Mouse (Mus musculus): ENCODE measurements around the gene Twf2. TPM values are rescaled to one million over a fixed set of nuclear protein-coding genes. Genes with fewer than 3 reads are reported as not detected.
A peak's percentile ranks its signal among the peaks of the same experiment; 100 is the strongest.
"Not testable (repeated sequence)": the region's sequence is repeated elsewhere in the genome, so short reads cannot be mapped to it uniquely, and the experiment has no call there.

Twf2 gene
- polyA plus RNA-seq, 1 experiment from 2014 or later = 25.6 TPM

DNA sequence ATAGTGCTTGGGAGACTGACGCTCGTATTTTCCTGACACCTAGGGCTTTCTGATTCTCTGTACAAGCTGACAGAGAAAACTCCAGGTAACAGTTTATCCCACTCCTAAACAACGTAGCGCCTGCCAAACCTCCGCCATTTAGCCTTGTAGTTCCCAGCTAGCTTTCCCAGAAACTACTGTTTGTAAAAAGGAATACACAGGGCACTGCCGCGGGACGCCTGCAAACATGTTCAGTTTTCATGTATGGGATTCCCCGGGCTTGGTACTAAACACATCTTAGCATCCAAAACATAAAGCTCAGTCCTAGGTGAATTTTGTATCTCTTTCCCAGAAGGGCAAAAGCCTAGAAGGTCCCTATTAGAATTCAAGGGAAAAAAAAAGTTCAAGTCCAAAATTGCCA, 43.7 kb upstream of the Twf2 start:
- Histone ChIP-seq H3K27ac (ENCODE audit: low read depth, low read length) (no peak overlapping the region), H3K4me2 (replicated peaks; ENCODE audit: low read depth) (peak overlapping the region; percentile 59; the same call in 1 of the 2 replicates), H3K4me1 (replicated peaks; ENCODE audit: control insufficient read depth, insufficient read depth, low read length) (no peaks in the 10 kb centered on the region), H3K27me3 (replicated peaks; ENCODE audit: control insufficient read depth, insufficient read depth, low read length) (no peaks in the 10 kb centered on the region), H3K9ac (ENCODE audit: low read depth, low read length) (no peak overlapping the region), H3K36me3 (ENCODE audit: control insufficient read depth, insufficient read depth) (no peaks in the 10 kb centered on the region), H3K9me3 (ENCODE audit: control insufficient read depth) (no peaks in the 10 kb centered on the region), H3K4me3 (ENCODE audit: low read depth, low read length) (no peak overlapping the region)
- no peak for TF ChIP-seq CTCF (IDR thresholded peaks at IDR 0.05; ENCODE audit: low read depth)
- WGBS = 80% methylated on average over 9 of the region's 9 CpGs
- ATAC-seq = no peak

DNA sequence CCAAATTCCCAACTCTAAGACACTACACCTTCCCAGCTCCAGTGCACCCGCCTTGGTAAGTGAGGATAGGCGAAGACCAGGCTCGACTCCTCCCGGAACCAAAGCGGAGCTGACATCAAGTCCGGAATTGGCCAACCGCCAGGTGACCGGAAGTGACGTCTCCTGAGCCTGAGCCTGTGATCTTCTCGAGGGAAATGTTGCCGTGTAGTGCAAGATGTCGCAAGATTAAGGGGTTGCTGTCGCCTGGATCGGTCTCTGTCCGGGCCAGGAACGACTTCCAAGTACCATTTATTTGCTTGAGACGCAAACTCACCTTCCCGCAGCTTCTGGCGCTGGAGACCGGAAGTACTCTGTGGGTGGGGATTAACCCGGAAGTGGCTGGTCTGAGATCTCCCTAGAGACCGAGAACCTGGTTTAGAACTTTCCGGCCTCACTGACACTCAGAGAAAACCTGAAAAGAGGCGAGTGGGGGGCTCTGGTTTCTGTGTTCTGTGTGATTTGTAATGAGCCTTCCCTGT, 43.1 kb upstream of the Twf2 start:
- Histone ChIP-seq H3K9me3 (ENCODE audit: control insufficient read depth) (no peaks in the 10 kb centered on the region), H3K27me3 (replicated peaks; ENCODE audit: control insufficient read depth, insufficient read depth, low read length) (no peaks in the 10 kb centered on the region), H3K27ac (ENCODE audit: low read depth, low read length) (peak overlapping the region; percentile 96), H3K4me3 (ENCODE audit: low read depth, low read length) (peak overlapping the region; percentile 47), H3K4me1 (replicated peaks; ENCODE audit: control insufficient read depth, insufficient read depth, low read length) (no peaks in the 10 kb centered on the region), H3K4me2 (replicated peaks; ENCODE audit: low read depth) (peak overlapping the region; percentile 59), H3K36me3 (ENCODE audit: control insufficient read depth, insufficient read depth) (no peaks in the 10 kb centered on the region), H3K9ac (ENCODE audit: low read depth, low read length) (peak overlapping the region; percentile 58)
- WGBS = 4% methylated on average over 24 of the region's 24 CpGs
- ATAC-seq = peak; percentile 68
- TF ChIP-seq CTCF (IDR thresholded peaks at IDR 0.05; ENCODE audit: low read depth) = no peak

DNA sequence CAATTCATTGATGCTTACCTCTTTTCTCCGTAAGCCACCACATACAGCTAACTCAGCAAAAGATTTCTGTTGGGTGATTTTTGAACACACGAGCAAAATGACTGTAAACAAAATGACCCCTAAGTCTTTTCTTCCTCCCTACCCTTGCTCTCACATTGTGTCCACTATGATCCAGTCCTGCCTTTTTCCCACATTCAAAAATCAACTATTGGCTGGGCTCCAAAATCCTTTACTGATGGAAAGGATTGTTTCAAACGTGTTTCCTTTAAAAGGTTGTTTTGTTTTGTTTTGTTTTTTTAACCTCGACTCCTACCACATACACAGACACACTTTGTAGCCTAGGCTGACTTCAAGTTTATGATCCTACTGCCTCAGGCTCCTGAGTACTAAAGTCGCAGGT, 42.5 kb upstream of the Twf2 start:
- peak overlapping the region; percentile 47 for H3K4me3 ChIP-seq (ENCODE audit: low read depth, low read length)
- ATAC-seq = no peak
- peak overlapping the region; percentile 59 for H3K4me2 ChIP-seq (replicated peaks; ENCODE audit: low read depth)
- peak overlapping the region; percentile 96 for H3K27ac ChIP-seq (ENCODE audit: low read depth, low read length)
- H3K9me3 ChIP-seq (ENCODE audit: control insufficient read depth) = no peaks in the 10 kb centered on the region
- WGBS = 40% methylated on average over 5 of the region's 5 CpGs
- H3K27me3 ChIP-seq (replicated peaks; ENCODE audit: control insufficient read depth, insufficient read depth, low read length) = no peaks in the 10 kb centered on the region
- H3K36me3 ChIP-seq (ENCODE audit: control insufficient read depth, insufficient read depth) = no peaks in the 10 kb centered on the region
- H3K4me1 ChIP-seq (replicated peaks; ENCODE audit: control insufficient read depth, insufficient read depth, low read length) = no peaks in the 10 kb centered on the region
- TF ChIP-seq CTCF (IDR thresholded peaks at IDR 0.05; ENCODE audit: low read depth) = no peak
- H3K9ac ChIP-seq (ENCODE audit: low read depth, low read length) = peak overlapping the region; percentile 58; the same call in 1 of the 2 replicates

DNA sequence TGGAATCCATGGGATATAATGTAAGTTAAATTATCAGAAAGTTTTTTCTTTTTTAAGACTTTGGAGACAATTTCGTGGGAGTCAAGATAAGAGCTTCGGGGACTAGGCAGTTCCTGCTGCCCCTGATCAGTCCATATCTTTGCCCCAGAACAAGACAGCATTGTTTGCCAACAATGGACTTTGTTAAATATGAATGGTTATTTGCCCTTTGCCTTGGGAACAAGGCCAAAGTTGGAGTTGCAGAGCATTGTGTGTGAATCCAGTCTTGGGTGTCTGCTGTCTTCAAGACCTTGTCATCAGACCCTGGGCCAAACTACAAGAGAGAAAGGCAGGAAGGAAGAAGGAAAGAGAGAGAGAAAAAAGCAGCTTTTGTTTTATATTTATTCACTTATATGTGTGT, 36.2 kb upstream of the Twf2 start:
- H3K27ac ChIP-seq (ENCODE audit: low read depth, low read length) = no peak overlapping the region
- H3K9ac ChIP-seq (ENCODE audit: low read depth, low read length) = no peak overlapping the region
- H3K27me3 ChIP-seq (replicated peaks; ENCODE audit: control insufficient read depth, insufficient read depth, low read length) = no peaks in the 10 kb centered on the region
- no peak overlapping the region for H3K4me2 ChIP-seq (replicated peaks; ENCODE audit: low read depth)
- H3K9me3 ChIP-seq (ENCODE audit: control insufficient read depth) = no peaks in the 10 kb centered on the region
- no peak for TF ChIP-seq CTCF (IDR thresholded peaks at IDR 0.05; ENCODE audit: low read depth)
- H3K36me3 ChIP-seq (ENCODE audit: control insufficient read depth, insufficient read depth) = no peaks in the 10 kb centered on the region
- H3K4me1 ChIP-seq (replicated peaks; ENCODE audit: control insufficient read depth, insufficient read depth, low read length) = 0 out of 2 replicates have a peak, but pooled peaks cover 5% of the 10 kb centered on the region
- WGBS = 41% methylated on average over 2 of the region's 2 CpGs
- ATAC-seq = no peak
- H3K4me3 ChIP-seq (ENCODE audit: low read depth, low read length) = no peak overlapping the region

DNA sequence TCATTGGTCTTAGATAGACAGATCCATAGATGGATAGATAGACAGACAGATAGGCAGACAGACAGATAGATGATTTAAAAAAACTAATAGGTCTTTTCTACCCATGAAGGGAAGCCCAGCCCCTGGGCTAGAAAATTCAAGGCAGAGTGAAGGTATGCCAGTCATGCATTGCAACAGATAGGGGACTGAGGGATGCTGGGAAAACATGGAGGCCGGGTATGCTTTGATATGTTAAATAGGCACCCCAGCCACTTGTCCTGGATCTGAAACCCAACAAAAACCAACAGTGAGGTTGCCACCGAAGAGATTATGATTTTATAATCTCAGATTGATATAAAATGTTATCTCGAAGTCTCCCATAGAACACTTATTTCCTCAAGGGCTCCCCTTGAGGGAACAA, 35.7 kb upstream of the Twf2 start:
- 0 out of 2 replicates have a peak, but pooled peaks cover 5% of the 10 kb centered on the region for H3K4me1 ChIP-seq (replicated peaks; ENCODE audit: control insufficient read depth, insufficient read depth, low read length)
- 66% methylated on average over 3 of the region's 3 CpGs for WGBS
- no peak overlapping the region for H3K9ac ChIP-seq (ENCODE audit: low read depth, low read length)
- H3K4me2 ChIP-seq (replicated peaks; ENCODE audit: low read depth) = no peak overlapping the region
- H3K36me3 ChIP-seq (ENCODE audit: control insufficient read depth, insufficient read depth) = no peaks in the 10 kb centered on the region
- no peak for ATAC-seq
- H3K27me3 ChIP-seq (replicated peaks; ENCODE audit: control insufficient read depth, insufficient read depth, low read length) = no peaks in the 10 kb centered on the region
- TF ChIP-seq CTCF (IDR thresholded peaks at IDR 0.05; ENCODE audit: low read depth) = no peak
- H3K27ac ChIP-seq (ENCODE audit: low read depth, low read length) = no peak overlapping the region
- H3K4me3 ChIP-seq (ENCODE audit: low read depth, low read length) = no peak overlapping the region
- H3K9me3 ChIP-seq (ENCODE audit: control insufficient read depth) = no peaks in the 10 kb centered on the region

DNA sequence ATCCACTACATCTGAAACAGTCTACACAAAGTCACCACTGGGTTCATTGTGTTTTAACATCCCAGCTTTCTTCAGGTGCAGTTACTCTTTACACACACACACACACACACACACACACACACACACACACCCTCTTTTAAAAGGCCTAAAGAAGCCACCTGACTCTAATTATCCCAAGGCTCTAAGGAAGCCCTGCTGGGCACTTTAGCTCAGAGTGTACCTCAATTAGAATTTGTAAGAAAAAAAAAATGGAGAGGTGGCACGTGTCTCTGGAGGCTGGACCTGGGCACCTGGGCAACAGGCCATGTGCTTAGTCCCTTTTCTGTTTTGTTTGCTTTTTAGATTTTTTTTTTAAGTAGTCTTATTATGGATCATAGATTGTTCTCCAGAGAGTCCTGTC, 35.2 kb upstream of the Twf2 start:
- 0 out of 2 replicates have a peak, but pooled peaks cover 5% of the 10 kb centered on the region for H3K4me1 ChIP-seq (replicated peaks; ENCODE audit: control insufficient read depth, insufficient read depth, low read length)
- no peaks in the 10 kb centered on the region for H3K27me3 ChIP-seq (replicated peaks; ENCODE audit: control insufficient read depth, insufficient read depth, low read length)
- 47% methylated on average over 1 of the region's 1 CpGs for WGBS
- no peak overlapping the region for H3K27ac ChIP-seq (ENCODE audit: low read depth, low read length)
- no peak overlapping the region for H3K4me2 ChIP-seq (replicated peaks; ENCODE audit: low read depth)
- H3K9me3 ChIP-seq (ENCODE audit: control insufficient read depth) = no peaks in the 10 kb centered on the region
- H3K36me3 ChIP-seq (ENCODE audit: control insufficient read depth, insufficient read depth) = no peaks in the 10 kb centered on the region
- ATAC-seq = no peak
- no peak overlapping the region for H3K4me3 ChIP-seq (ENCODE audit: low read depth, low read length)
- no peak for TF ChIP-seq CTCF (IDR thresholded peaks at IDR 0.05; ENCODE audit: low read depth)
- no peak overlapping the region for H3K9ac ChIP-seq (ENCODE audit: low read depth, low read length)

DNA sequence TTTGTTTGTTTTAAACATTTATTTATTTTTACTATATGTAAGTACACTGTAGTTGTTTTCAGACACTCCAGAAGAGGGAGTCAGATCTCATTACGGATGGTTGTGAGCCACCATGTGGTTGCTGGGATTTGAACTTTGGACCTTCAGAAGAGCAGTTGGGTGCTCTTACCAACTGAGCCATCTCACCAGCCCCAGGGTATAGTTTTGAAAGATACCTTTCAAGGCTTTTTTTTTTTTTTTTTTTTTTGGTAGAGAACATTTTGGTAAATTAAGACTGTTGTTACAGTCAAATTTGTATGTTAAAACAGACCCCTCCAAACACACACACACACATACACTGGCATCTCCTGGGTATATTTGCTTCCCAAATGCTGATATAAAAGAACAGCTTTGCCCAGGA, 33.9 kb upstream of the Twf2 start:
- H3K9ac ChIP-seq (ENCODE audit: low read depth, low read length); H3K27ac ChIP-seq (ENCODE audit: low read depth, low read length); H3K27me3 ChIP-seq (replicated peaks; ENCODE audit: control insufficient read depth, insufficient read depth, low read length); H3K36me3 ChIP-seq (ENCODE audit: control insufficient read depth, insufficient read depth); H3K4me2 ChIP-seq (replicated peaks; ENCODE audit: low read depth); H3K9me3 ChIP-seq (ENCODE audit: control insufficient read depth); H3K4me3 ChIP-seq (ENCODE audit: low read depth, low read length); ATAC-seq: not testable (repeated sequence)
- 57% methylated on average over 1 of the region's 1 CpGs for WGBS
- 0 out of 2 replicates have a peak, but pooled peaks cover 14% of the 10 kb centered on the region for H3K4me1 ChIP-seq (replicated peaks; ENCODE audit: control insufficient read depth, insufficient read depth, low read length)

All from intestine, postnatal 0 days (tissue).